Comparison of ENCODE assay signal across 8 mouse cellular contexts in the genomic region with DNA sequence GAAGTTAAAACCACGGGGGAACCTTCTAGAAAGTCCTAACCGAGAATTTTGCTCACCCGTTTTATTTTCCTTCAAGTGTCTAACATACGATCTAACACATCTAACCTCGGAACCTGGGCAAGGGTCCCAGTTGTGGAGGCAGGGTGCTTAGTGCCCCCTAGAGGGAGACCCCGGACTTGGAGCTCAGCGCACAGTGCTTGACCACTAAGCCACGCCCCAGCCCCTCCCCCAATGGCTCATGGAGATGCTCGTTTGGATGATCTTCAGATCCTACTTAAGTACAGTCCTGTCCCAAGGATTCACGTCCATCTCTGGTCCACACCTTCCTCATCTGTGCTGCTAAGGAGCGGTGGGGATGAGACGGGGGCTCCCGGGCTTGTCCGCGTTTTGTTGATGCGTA. TPM values are rescaled to one million over a fixed set of nuclear protein-coding genes. Genes with fewer than 3 reads are reported as not detected.
DNase-seq lines count a peak whose midpoint lies in the region; ATAC-seq lines count a peak whose summit lies in the region.

No protein-coding gene starts in this region.

- WGBS in heart, embryonic 10.5 days: 13% methylated on average over 16 of the region's 16 CpGs
- 15% methylated on average over 16 of the region's 16 CpGs for WGBS in midbrain, embryonic 12.5 days

- no peak for ATAC-seq in midbrain, embryonic 12.5 days (ENCODE audit: low FRiP score, low read depth)

- peaks cover 2% of the 10 kb centered on the region; the same call in 1 of the 2 replicates for H3K36me3 ChIP-seq in heart, embryonic 10.5 days
- no peaks in the 10 kb centered on the region for H3K36me3 ChIP-seq in midbrain, embryonic 12.5 days

- H3K4me1 ChIP-seq in heart, embryonic 10.5 days: peaks cover 31% of the 10 kb centered on the region
- peaks cover 12% of the 10 kb centered on the region for H3K4me1 ChIP-seq in midbrain, embryonic 12.5 days

- peak; percentile 27 to 51 for DNase-seq in lung, adult 18-20 months
- DNase-seq in lung, postnatal 25 days (ENCODE audit: low spot score): no peak
- peak; percentile 70 for DNase-seq in adrenal gland, postnatal 10 days
- DNase-seq in heart, embryonic 10.5 days (ENCODE audit: low spot score): peak; percentile 88
- DNase-seq in kidney, postnatal 10 days: peak; percentile 84
- no peak for DNase-seq in natural killer cell, adult 2 months (ENCODE audit: low spot score in 2 of 2)
- DNase-seq in urinary bladder, adult 2 months (ENCODE audit: low spot score): no peak

- H3K4me2 ChIP-seq in midbrain, embryonic 12.5 days (replicated peaks): 0 out of 2 replicates have a peak overlapping the region, but pooled peaks have one; percentile 8

- peak overlapping the region; percentile 73 for H3K4me3 ChIP-seq in heart, embryonic 10.5 days
- H3K4me3 ChIP-seq in midbrain, embryonic 12.5 days: no peak overlapping the region

- no peaks in the 10 kb centered on the region for H3K9me3 ChIP-seq in heart, embryonic 10.5 days
- H3K9me3 ChIP-seq in midbrain, embryonic 12.5 days: no peaks in the 10 kb centered on the region

- H3K27me3 ChIP-seq in heart, embryonic 10.5 days (ENCODE audit: insufficient read depth, poor library complexity, severe bottlenecking): no peaks in the 10 kb centered on the region
- H3K27me3 ChIP-seq in midbrain, embryonic 12.5 days: peaks cover 30% of the 10 kb centered on the region

- peak overlapping the region; percentile 89 for H3K27ac ChIP-seq in heart, embryonic 10.5 days
- H3K27ac ChIP-seq in midbrain, embryonic 12.5 days (replicated peaks): no peak overlapping the region

- H3K9ac ChIP-seq in midbrain, embryonic 12.5 days (replicated peaks): no peak overlapping the region

RNA-seq across cellular contexts. Expression of a gene that starts 28.3 kb away (rescaled TPM):
- total RNA-seq in adrenal gland, postnatal 10 days (2021): 100 to 1,000 TPM; 113 to 138 TPM
- polyA plus RNA-seq in heart, embryonic 10.5 days (2016; fragmentation: Nextera tagmentation; extraction: Ambion mirVana): 5.8 and 11.7 TPM in 2 replicates
- polyA plus RNA-seq in midbrain, embryonic 12.5 days (2016; fragmentation: Nextera tagmentation; extraction: Ambion mirVana): 2.5 and 3.1 TPM in 2 replicates
- 7.7 and 9.6 TPM in 2 replicates for polyA plus RNA-seq in urinary bladder, adult 2 months (2012; rRNA removed)

RNA-seq across cellular contexts. Expression of a gene that starts 44.5 kb away (rescaled TPM):
- total RNA-seq in adrenal gland, postnatal 10 days (2021): 10 to 100 TPM; 11.4 to 13.3 TPM
- polyA plus RNA-seq in heart, embryonic 10.5 days (2016; fragmentation: Nextera tagmentation; extraction: Ambion mirVana): 68.1 and 70.9 TPM in 2 replicates
- 40.2 and 41.6 TPM in 2 replicates for polyA plus RNA-seq in midbrain, embryonic 12.5 days (2016; fragmentation: Nextera tagmentation; extraction: Ambion mirVana)
- polyA plus RNA-seq in urinary bladder, adult 2 months (2012; rRNA removed): 2.4 and 3.3 TPM in 2 replicates

RNA-seq across cellular contexts. Expression of a gene that starts 46.6 kb away (rescaled TPM):
- 1 to 10 TPM; 6.3 to 8.6 TPM for total RNA-seq in adrenal gland, postnatal 10 days (2021)
- 13.0 and 13.2 TPM in 2 replicates for polyA plus RNA-seq in heart, embryonic 10.5 days (2016; fragmentation: Nextera tagmentation; extraction: Ambion mirVana)
- 8.9 and 12.7 TPM in 2 replicates for polyA plus RNA-seq in midbrain, embryonic 12.5 days (2016; fragmentation: Nextera tagmentation; extraction: Ambion mirVana)
- 8.8 and 9.4 TPM in 2 replicates for polyA plus RNA-seq in urinary bladder, adult 2 months (2012; rRNA removed)

Comparison
In these comparisons a context has a peak if more than half of its experiments do, and no peak if none do; other contexts are left out.
1. DNase-seq: peak in lung, adult 18-20 months (2 of 2), adrenal gland, postnatal 10 days (single experiment), heart, embryonic 10.5 days (single experiment) and kidney, postnatal 10 days (single experiment); none in lung, postnatal 25 days (single experiment), natural killer cell, adult 2 months (0 of 2) and urinary bladder, adult 2 months (single experiment).